Mouse (Mus musculus): ENCODE data around the gene Cox16.

The Cox16 gene

DNA sequence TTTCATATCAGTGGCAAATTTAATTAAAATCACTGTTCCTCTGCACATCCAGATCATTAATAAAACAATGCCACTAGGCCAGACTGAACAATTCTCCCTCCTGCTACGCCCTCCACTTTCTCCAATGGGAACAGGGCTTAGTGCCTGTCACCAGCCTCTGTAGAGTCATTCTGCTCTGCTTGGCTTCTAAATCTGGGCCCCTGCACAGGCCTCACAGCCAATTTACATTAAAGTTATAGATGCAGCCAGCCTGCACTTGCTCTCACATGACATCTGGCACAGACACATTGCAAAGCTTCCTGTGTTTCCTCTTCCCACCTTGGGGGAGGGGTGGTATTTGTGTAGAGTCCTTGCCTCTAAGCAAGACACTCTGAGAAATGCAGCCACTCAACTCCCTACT is 163.9 kb downstream of the Cox16 start:
- DNase-seq = no peak

DNA sequence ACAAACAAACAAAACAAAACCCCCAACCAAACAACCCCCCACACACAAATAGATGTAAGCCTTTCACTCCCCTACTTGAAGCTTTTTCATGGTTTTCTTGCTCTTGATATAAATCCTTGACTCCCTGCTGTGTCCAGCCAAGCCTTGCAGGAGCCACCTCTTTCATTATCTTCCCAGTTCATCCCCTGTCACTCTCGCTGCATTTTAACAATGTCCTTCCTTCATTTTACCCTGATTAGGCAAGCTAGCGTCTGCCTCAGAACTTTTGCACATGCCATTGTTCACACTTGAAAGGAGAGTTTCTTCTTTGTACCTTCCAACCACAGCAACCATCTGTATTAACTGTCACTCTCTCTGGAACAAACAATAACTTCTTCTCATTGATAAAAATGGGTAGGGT is 167.1 kb downstream of the Cox16 start:
- DNase-seq = no peak

DNA sequence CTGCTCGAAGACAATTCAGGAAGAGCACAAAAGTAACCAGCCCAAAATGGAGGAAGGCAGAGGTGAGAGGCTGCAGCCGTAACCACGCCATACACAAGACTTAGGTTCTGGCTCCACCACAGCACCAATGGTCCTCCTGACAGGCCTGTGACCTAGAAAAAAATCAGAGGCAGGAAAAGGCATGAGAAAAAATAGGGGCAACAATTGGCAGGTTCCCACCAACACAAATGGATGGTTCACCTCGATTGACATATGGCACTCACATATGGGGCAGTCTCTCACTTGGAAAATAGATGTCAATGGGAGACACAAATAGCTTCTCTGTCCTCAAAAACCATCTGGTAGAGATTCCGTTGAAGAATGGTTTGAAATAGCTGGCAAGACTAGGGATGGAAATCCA is 169.0 kb downstream of the Cox16 start:
- DNase-seq = no peak

Measured in right cerebral cortex, postnatal 25 days (tissue).